Mouse (Mus musculus): Measurements from ENCODE around the gene Olfr484.
"Not testable (repeated sequence)": the region's sequence is repeated elsewhere in the genome, so short reads cannot be mapped to it uniquely, and the experiment has no call there.

Olfr484 gene

DNA sequence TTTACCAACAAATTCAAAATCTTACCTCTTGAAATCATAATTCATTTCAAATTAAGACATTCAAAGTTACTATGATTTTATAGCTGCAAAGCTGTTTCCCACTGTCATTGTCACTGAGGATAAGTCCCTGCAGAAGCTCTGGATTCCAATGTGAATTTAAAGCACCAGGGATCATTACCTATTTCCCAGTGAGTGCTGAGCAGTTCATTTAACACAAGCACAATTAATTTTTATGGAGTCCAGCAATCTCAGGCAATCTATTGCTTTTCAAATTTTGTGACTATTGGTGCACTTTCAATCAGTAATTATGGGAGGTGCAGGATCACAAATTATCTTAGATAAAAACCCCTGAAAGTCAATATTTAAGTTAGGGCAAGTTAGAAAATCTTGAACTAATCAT, at the start of gene Olfr484:
TSS of gene Olfr484 (minus strand) at position 101 of the 400 bp plus-strand sequence.
- no peak for DNase-seq (ENCODE audit: low spot score)

DNA sequence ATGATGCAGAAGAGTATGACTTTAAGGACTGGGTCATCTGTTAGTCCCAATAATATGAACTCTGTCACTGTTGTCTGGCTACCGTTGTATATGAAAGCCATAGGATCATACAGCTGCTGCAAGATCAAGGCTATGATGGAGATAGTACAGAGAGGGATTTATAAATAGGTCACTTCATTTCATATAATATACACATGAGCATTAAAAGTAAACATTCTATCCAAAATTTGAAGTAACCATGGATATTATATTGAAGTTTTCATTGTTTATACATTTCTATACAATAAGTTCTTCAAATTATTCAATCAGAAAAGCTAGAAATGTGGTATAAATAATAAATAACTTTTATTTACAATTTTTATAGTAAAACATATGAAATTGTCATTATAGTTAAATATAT, 45.4 kb upstream of the Olfr484 start, which contains the start of gene Olfr486:
TSS of gene Olfr486 (minus strand) at position 101 of the 400 bp plus-strand sequence.
- DNase-seq (ENCODE audit: low spot score) = not testable (repeated sequence)

- no peak for DNase-seq (ENCODE audit: low spot score)
Observed at GRCm38 (mm10) chr7:108159771-108160170, 32.5 kb upstream of the Olfr484 start, which contains the start of gene Olfr485. Gene Olfr485 (minus strand): TSS chr7:108159871.

- DNase-seq (ENCODE audit: low spot score) = no peak
Observed at GRCm38 (mm10) chr7:108121416-108121815, 5.8 kb downstream of the Olfr484 start.

- no peak for DNase-seq (ENCODE audit: low spot score)
Observed at GRCm38 (mm10) chr7:108120681-108121080, 6.6 kb downstream of the Olfr484 start.

DNA sequence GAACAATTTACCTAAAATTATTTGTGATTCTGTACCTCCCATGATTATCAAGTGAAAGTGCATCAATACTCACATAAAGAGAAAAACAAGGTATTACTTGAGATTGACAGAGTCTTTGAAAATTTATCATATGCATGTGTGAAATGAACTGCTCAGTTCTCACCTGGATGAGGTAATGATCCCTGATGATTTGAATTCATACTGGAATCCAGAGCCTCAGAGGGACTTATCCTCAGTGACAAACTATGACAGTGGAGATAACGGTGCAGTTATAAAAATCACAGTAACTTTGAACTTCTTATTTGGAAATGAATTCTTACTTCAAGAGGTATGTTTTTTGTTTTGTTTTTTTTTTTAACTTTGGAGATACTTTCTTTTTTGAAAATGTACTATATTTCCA, 26.7 kb downstream of the Olfr484 start, which contains the start of gene Olfr483:
TSS of gene Olfr483 (plus strand) at position 301 of the 400 bp plus-strand sequence.
- DNase-seq (ENCODE audit: low spot score) = no peak

DNA sequence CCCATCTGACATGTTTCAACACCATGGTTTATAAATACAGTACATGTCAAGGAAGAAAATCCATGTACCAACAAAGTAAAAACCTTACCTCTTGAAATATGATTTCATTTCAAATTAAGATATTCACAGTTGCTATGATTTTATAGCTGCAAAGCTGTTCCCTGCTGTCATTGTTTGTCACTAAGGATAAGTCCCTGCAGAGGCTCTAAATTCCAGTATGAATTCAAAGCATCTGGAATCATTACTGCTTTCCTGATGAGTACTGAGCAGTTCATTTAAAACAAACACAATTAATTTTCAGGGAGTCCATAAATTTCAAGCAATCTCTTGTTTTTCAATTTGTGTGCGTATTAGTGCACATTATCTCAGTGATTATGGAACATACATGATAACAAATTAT, 29.8 kb downstream of the Olfr484 start, which contains the start of gene Olfr482:
TSS of gene Olfr482 (minus strand) at position 101 of the 400 bp plus-strand sequence.
- DNase-seq (ENCODE audit: low spot score) = no peak

DNA sequence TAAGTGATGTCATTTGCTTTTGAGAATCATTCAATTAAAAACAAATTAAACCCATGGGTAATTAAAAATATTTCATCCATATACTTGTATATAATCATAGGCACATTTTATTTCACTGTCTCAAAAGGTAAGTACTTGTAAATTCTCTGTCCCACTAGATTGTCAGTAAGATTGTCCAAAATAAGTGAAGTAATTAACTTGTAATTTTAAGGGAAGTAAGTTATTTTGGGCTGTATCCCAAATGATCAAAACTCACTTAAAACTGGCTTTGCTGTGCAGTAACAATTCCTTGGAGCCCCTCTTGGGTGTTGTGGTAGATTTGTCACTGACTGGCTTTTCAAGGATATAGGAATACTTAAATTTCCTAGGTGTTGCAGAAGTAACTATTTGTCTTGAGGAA, 47.7 kb downstream of the Olfr484 start, which contains the start of gene Olfr481:
TSS of gene Olfr481 (plus strand) at position 301 of the 400 bp plus-strand sequence.
- no peak for DNase-seq (ENCODE audit: low spot score)
